Mouse (Mus musculus): Measurements from ENCODE around the gene Trmt44. TPM values are rescaled to one million over a fixed set of nuclear protein-coding genes. Genes with fewer than 3 reads are reported as not detected.

Gene Trmt44
- total RNA-seq (2021) = 1 to 10 TPM; 1.5 to 1.8 TPM
- long read RNA-seq, experiment 1, partial matches to known transcripts = 0 of 1 reads
- long read RNA-seq, experiment 1, other reads (novel, unspliced or antisense) = 1 of 1 reads
- long read RNA-seq, experiment 2, partial matches to known transcripts = 0 of 1 reads
- long read RNA-seq, experiment 2, other reads (novel, unspliced or antisense) = 1 of 1 reads

DNA sequence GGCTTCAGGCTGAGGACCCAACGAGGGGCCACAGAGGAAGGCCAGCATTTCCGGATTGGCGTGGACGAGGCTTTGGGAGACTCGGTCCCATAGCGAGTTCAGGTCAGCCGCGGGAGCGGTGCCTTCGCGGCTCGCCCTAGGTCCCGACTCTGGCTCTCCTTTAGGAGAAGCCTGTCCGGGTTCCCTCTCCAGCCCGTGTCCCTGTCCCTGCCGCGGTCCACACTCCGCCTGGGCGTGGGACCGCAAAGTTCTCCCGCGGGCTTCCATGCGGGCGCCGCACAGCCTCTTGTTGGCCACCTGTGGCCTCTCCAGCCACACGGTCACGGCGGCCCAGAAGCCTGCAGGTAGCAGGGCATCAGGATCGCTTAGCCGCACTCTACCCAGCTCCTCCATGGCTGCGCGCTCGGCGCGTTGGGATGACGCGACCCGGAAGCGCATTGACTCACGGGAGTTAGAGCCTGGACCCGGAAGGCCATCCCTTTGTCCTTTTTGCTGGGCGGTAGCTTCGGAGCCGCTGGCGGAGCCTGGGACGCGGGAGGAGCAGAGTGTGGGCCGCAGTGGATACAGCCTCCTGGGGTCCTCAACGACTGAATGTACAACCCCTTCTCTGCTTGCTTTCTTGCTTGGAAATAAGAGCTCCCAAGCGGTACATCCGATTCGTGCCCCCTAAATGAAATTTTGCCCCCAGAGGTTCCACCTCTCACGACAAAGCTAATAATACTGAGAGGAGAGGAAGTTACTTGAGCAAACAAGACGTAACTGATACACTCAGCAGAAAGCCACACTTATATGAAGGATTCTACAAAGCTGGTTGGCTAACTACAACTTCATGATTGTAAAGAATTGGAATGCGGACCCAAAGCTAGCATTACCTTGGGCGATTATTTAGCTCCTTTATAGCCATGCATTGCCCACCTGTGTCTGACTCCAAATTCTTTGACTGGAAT is at the start of gene Trmt44:
Gene Trmt44 (minus strand): TSS at position 418 of the 947 bp plus-strand sequence.
- DNase-seq = peak; percentile 92
- intact Hi-C loops (cut with DNase I; ENCODE audit: low total_unique reads) = no loop called here

DNA sequence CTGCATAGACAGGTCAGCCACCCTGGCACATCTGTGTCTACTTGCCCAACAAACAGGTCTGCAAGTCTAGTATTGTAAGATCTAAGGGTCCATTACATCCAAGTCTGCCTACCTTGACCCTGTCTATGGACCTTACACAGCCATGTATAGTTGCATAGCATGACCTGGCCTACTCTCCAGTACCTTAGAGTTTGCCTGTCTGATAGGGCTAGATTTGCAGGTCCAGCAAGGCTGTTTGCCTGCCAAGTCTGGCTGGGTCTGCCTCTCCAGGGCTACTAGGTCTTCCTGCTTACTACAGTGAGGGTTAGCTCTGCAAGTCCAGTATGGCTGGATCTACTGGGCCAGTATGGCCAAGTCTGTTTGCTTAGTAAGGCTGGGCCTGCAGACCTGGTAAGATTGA is 49.0 kb upstream of the Trmt44 start:
- DNase-seq = no peak
- intact Hi-C loops (cut with DNase I; ENCODE audit: low total_unique reads) = no loop called here

DNA sequence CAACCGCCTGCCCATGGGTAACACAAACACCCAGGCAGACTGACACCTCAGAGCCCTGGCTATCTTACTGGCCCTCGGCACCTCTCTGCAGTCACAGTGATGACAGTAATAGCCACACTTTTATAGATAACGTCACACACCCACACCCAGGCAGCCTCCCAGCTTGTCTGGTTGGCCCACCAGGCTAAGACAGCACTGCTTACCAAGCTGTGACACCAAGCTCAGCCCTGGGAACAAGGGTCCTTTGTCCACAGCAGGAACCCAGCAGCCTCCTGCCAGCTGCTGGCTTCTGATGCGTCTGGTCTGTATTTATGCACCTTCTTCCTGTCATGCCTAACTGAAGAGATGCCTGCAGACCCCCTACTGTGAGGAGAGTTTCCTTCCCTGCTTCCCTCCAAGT is 46.2 kb upstream of the Trmt44 start:
- intact Hi-C loops (cut with DNase I; ENCODE audit: low total_unique reads) = no loop called here
- DNase-seq = no peak

DNA sequence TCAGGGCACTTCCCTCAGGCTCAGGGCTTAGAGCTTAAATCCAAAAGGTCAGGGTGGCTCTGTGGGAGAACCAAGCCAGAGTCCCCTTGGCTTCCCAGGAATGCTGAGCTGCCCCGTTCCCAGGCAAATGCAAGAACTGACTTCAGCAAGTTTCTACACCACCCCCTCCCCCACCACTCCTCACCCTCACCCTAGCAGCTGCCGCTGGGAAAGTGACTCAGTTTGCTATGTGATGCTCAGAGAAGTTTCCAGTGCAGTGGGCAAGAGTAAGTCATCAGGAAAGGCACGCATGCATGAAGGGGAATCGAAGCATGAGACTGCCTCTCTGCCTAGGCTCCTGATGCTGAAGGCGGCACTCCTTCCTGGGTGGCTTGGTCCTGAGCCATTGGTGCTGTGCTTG is 42.1 kb upstream of the Trmt44 start:
- intact Hi-C loops (cut with DNase I; ENCODE audit: low total_unique reads) = no loop called here
- no peak for DNase-seq

DNA sequence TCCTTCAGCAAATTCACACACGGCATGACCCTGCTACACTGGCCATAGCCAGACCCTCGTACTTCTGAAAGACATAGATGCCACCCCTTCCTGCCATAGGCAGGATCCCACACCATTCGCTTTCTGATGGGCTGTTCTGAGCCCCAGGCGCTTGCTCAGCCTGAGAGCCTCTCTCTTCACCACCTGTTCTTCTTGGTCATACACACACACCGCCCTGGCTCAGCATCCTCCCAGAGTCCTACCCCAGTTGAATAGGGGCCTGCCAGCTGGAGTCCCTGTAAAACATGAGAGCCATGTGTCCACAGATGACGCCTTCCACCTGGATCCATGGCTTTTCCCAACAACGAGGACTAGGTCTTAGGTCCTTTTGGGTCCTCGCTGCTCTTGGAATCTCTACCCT is 37.9 kb upstream of the Trmt44 start:
- intact Hi-C loops (cut with DNase I; ENCODE audit: low total_unique reads) = no loop called here
- no peak for DNase-seq

DNA sequence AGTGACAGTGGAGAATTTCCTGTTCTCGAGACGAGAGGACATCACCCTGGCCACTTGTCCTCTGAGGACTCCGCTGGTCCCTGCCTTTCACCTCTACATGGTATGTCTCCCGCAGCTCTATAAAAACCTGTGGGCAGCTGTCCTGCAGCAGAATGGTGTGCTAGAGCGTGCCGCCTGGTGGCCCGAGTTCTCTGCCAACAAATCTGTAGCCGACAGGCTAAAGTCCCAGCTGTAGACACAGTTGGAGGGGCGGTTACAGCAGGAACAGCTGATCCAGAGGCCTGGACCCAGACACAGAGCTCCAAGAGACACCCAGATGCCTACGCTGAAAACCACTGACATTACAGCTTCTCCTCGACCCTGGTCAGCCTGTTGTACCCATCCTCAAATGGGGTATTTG is 37.0 kb upstream of the Trmt44 start:
- intact Hi-C loops (cut with DNase I; ENCODE audit: low total_unique reads) = no loop called here
- DNase-seq = peak; percentile 55

DNA sequence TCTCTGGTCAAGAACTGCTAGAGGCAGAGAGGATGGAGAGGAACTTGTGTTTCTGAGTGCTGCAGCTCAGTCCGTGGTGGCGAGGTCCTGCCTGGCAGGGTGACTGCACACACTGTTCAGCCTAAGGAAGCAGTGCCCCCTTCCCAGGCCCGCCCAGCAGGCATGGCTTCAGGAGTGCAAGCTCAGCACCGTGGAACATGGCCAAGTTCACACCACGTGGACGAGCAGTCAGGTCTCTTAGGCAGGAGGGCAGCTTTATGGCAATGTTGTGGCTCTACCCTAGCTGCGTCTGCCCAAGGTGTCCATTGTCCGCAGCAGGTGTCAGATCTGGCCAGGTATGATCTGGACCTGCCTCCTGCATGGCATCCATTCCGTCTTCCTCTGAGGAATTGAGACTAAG is 36.3 kb upstream of the Trmt44 start:
- no peak for DNase-seq
- intact Hi-C loops (cut with DNase I; ENCODE audit: low total_unique reads) = no loop called here

DNA sequence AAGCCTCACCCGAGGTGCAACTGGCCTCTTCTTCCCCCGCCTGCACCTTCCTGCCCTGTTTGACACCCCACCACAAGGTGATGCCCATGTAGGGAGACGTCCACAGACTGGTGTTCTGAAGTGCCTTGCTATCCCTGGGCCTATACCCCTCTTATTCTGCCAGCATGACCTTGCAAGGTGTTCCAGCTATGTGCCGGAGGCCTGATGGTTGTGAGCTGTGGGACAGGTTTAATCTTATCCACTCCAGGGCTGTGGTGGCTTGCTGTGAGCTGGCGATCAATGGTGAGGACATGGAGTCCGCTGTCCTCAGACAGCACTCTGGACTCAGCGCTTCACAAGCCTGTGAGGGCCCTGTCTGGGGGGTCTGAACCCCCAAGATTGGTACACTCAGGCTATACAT is 35.5 kb upstream of the Trmt44 start:
- no peak for DNase-seq
- intact Hi-C loops (cut with DNase I; ENCODE audit: low total_unique reads) = no loop called here

DNA sequence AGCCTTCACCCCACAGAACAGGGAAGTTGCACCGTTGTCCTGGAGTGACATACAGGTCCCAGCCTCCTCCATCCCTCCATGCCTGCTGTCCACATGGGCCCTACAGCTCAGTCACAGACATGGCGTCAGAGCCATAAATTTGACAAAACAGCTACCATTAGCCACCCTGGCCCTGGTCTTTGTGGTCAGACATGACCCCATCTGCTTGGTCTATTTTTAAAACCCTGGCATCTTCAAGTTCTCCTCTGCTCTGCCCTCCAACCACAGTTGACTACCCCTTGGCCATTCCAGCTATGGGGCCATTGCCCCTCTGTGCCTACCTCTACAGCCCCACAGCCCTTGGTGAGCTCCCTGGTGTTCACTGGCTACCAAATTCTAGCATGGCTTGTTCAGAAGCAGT is 35.1 kb upstream of the Trmt44 start:
- intact Hi-C loops (cut with DNase I; ENCODE audit: low total_unique reads) = no loop called here
- DNase-seq = no peak

DNA sequence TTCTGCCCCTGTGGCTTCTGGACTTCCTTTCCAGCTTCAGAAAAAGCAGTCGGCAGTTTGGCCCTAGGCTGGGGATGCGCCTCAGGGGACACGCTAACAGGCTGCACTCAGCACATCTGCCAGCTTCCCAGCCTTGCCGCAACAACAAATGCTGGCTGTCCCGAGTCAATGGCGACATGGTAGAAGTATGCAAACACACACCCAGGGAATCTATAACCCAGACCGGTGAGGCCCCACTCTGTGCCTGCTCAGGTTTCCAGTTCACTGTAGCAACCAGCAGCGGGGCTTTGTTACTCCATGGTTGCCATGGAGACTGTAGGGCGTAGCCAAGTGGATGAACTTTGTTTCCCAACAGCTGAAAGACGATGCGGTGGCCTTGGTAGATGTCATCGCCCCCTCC is 34.5 kb upstream of the Trmt44 start:
- DNase-seq = peak; percentile 87
- intact Hi-C loops (cut with DNase I; ENCODE audit: low total_unique reads) = no loop called here

DNA sequence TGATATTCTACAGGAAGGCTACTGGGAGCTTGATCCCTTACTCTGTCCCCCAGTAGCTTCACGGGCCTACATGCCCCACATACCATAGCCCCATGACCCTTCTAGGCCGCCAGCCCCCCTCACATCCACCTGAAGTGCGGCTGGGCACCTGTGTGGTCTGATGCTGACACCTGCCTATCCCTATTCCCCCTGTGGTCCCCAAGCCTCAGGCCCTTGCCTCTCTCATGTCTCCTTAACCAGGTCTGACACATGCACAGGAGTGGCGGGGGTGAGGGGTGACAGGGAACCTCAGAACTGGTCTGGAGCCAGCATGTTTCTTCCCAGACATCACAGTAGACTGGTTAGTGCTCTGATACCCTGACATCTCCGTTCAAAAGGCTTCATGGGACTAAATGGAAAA is 33.7 kb upstream of the Trmt44 start:
- no peak for DNase-seq
- intact Hi-C loops (cut with DNase I; ENCODE audit: low total_unique reads) = no loop called here

DNA sequence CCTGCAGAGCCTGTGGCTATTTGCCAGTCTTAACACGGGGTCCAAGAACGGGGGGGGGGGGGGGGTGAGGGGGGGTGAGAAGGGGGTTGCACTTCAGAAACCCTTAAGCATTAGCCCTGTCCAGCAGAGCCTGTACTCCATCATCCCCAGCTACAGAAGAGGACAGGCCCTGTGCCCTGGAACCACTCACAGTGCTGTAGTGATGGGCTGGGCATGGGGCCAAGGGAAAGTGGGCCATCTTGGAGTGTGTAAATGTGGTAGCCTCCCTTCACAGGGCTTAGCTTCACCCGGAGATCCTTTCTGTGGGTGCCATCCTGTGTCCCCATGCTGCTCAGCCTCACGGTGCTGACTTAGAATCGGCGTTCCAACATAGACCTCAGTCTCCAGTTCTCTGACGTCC is 32.9 kb upstream of the Trmt44 start:
- intact Hi-C loops (cut with DNase I; ENCODE audit: low total_unique reads) = no loop called here
- peak; percentile 53 for DNase-seq

DNA sequence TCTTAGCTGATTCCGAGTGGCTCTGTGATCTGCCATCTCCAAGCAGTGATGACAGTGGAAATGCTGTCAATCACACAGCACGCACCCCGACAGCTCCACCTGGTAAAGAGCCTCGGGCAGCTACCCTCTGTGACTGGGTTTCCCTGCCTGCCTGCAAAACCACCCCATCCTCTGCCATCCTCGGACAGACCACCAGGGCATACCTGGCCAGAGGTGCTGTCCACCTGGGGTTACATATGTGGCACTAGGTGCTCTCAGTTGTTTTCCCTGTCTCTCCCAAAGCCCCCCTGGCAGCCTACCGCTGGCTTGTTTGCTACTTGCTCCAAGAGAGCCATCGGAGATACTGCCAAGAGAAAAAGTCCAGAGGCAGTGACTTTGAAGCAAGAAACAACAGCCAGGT is 31.9 kb upstream of the Trmt44 start:
- no peak for DNase-seq
- intact Hi-C loops (cut with DNase I; ENCODE audit: low total_unique reads) = no loop called here

DNA sequence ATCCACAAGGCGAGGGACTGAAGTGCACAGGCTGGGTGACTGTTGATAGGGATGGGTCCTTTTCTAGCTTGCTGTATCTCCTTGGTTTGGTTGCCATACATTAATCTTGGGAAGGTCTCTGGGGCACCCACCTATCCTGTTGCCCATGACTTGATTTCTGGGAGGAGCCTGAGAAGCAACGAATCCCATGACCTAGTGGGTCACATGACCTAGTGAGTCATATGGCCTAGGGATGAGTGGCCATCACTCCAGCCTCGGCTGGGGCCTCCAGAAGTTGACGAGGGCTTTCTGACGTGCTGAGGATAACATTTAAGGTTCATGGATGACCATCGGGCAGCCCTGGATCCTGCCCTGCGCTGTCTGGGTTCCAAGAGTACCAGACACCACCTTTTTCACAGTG is 30.5 kb upstream of the Trmt44 start:
- DNase-seq = no peak

DNA sequence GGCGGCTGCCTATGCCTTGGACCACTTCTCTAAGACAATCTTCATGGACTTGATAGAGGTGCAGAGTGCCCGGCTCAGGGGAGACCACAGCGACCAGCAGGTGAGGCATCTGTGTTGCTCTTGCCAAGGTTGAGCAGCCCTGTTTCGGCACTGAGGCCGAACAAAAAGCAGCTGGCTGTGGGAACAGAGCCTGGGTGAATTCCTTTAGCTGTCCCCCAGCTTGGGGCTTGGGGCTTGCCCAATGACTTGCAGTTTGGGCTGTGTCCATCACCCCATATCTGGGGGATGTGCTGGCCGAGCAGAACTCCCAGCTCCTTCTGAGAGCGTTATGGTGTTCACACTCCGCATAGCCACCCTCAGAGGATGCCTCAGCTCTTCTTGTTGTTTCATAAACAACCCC is 26.7 kb upstream of the Trmt44 start:
- DNase-seq = no peak
- intact Hi-C loops (cut with DNase I; ENCODE audit: low total_unique reads) = no loop called here

More for the DNA sequence above, 30.5 kb upstream of the Trmt44 start:
- intact Hi-C loops (cut with DNase I; ENCODE audit: low total_unique reads) = no loop called here

DNA sequence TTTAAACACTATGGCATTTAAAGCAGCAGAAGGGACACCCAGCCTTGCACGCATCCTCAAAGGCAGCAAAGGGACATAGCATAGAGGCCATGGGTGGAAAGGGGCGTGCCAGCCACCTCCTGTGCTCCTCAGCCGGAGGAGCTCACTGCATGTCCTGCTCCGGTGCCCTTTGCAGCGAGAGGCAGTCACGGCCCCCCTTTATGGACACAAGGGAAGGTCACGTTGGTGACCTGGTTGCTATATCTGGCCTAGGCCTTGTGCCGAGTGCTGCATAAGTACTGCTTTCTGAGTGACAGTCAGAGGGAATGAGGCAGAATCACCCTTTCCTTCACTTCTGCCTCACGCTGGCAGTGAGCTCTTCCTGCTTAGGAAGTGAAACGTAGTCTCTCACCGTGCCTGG is 25.4 kb upstream of the Trmt44 start:
- intact Hi-C loops (cut with DNase I; ENCODE audit: low total_unique reads) = no loop called here
- DNase-seq = no peak

DNA sequence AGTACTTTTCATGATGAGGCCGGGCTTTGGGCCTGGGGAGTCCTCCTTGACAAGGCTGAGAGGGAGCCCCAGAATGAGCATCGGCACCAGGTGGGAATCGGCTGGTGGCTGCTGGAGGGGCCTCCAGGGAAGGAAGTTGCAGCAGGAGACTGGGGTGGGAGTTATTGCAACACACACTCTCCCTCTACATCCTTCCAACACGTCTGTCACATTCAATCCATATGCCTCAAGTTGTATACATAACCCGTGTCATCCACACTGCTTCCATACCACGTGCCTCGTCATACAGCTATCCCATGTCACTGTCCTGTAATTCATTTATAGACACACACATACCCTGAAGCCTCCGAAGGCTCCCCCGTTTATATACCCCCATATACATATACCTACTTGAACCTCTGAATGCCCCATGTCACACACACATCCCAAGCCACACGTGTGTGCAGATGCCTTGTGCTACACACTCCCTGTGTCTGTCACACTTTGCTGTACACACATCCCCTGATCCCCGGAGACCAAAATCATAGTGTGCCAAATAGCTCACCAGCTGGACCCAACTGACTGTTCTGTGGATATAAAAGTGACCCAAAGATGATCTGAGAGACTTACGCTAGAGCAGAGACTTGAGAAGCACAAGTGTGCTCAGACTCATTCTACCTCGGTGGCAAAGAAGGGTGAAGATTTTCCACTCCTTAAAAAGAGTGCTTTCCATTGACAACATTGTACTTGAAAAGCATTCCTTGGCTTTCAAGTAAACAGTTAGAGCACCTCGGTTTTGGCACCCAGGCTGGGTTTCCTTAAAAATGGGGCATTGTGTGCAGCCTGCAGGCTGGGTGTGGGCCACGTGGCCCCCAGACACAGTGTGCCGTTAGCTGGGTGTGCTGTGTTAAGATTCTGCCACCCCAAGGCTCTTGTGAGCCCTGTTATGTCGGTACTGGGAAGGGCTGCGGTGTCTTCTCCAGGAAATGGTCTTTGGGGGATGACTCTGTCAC is 21.6 kb upstream of the Trmt44 start:
- DNase-seq = no peak
- intact Hi-C loops (cut with DNase I; ENCODE audit: low total_unique reads) = no loop called here

DNA sequence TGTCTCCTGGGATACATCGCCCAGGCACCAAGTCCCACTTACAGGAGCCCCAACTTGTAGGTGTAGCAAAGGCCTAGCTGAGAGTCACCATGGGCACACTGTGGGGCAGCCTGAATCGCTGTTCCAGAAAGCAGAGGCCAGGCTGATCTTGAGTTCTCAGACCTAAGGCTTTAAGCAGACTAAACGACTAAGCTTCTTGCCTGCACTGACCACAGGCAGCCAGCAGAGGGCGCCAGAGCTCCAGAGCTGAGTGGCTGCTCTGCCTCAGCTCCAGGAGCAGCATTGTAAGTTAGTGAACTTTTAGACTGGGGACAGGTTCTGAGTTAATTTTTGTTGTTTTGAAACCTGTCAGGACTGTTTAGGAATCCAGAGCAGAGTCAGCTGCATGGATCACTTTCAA is 20.8 kb upstream of the Trmt44 start:
- DNase-seq = peak; percentile 75
- intact Hi-C loops (cut with DNase I; ENCODE audit: low total_unique reads) = loop anchor here (2.0 kb wide), 1 partner anchor 85 kb away; no protein-coding TSS in a partner anchor

DNA sequence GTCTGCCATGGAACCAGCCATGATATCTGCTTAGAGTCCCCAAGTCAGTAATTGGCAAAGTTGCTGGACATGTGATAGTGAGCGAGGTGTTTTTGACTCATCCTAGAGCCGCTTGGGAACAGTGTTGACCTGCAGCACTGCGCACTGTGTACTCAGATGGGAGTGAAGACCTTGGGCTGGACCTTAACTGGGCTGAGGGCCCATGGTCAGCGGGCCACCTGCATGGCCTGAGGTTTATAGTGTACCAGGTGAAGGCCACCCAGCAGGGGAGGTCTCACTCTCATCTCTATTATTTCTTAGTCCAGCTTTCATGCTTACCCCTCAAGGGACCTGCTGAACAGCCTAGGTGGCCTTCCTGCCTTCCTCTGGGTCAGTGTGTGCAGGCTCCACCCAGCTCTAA is 19.9 kb upstream of the Trmt44 start:
- intact Hi-C loops (cut with DNase I; ENCODE audit: low total_unique reads) = loop anchor here (2.0 kb wide), 1 partner anchor 86 kb away; no protein-coding TSS in a partner anchor
- no peak for DNase-seq

DNA sequence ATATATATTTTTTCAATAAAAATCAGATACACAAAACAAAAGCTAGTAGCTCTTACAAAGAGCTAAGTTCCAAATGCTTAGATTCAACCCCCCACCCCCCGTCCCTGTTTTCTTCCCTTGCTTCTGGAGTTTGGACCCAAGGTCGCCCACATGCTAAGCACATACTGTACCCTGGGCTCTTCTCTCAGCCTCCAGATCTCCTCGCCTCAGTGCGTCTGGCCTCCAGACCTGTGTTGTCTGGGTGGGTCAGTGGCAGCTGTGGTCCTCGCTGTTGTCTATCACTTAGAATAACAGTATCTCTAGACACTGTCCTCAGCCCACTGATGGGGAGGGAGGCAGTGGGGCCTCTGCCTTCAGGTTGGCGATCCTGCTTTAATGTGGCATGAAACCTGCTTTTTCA is 18.4 kb upstream of the Trmt44 start:
- no peak for DNase-seq
- intact Hi-C loops (cut with DNase I; ENCODE audit: low total_unique reads) = loop anchor here (2.0 kb wide), 1 partner anchor 122 kb away; no protein-coding TSS in a partner anchor
